Mouse (Mus musculus) ES-E14 (cell line): ENCODE results near the gene Yes1. TPM values are rescaled to one million over a fixed set of nuclear protein-coding genes. Genes with fewer than 3 reads are reported as not detected.

Experiments
- DNase-seq: peaks from one replicate; pipeline ENCODE4 v3.0.0-alpha.2; 2013; ENCODE audit warnings: low read depth, low spot score
- H3K27ac ChIP-seq: 2 replicates; pipeline ENCODE4 v1.5.1; 2012; ENCODE audit warnings: low read depth, mild to moderate bottlenecking, low read length, moderate library complexity, mixed read lengths; ENCODE audit not compliant: poor library complexity, insufficient read depth, severe bottlenecking
- H3K36me3 ChIP-seq: 2 replicates; pipeline ENCODE4 v1.6.1; 2012; ENCODE audit warnings: mild to moderate bottlenecking, low read length, moderate library complexity, mixed read lengths; ENCODE audit not compliant: control insufficient read depth, poor library complexity, insufficient read depth, severe bottlenecking
- H3K4me1 ChIP-seq, 2 experiments: fragments of 150-350 bp in 1 of 2; sonication (generic) in 1 of 2; 2 replicates each; pipeline ENCODE4 v1.6.1; 2012; ENCODE audit warnings: low read length in 2 of 2, mild to moderate bottlenecking in 1 of 2, mixed read lengths in 1 of 2; ENCODE audit not compliant: control insufficient read depth in 2 of 2, insufficient read depth in 2 of 2, poor library complexity in 1 of 2
- H3K4me3 ChIP-seq, 2 experiments: fragments of 150-350 bp in 1 of 2; sonication (generic) in 1 of 2; 2 replicates each; pipeline ENCODE4 v1.5.1; 2012; ENCODE audit warnings: low read length in 2 of 2, low read depth in 1 of 2, mild to moderate bottlenecking in 1 of 2, mixed read lengths in 1 of 2; ENCODE audit not compliant: insufficient read depth in 1 of 2, poor library complexity in 1 of 2, severe bottlenecking in 1 of 2
- H3K9ac ChIP-seq: 2 replicates; pipeline ENCODE4 v1.6.1; 2012; ENCODE audit warnings: low read depth, mild to moderate bottlenecking, low read length, mixed read lengths; ENCODE audit not compliant: poor library complexity, insufficient read depth, severe bottlenecking
- H3K9me3 ChIP-seq: fragments of 150-350 bp; sonication (generic); 2 replicates; pipeline ENCODE4 v1.6.1; 2012; ENCODE audit warnings: low read depth, mild to moderate bottlenecking, low read length; ENCODE audit not compliant: control insufficient read depth, insufficient read depth
- CHD2 ChIP-seq: IDR thresholded peaks from 2 replicates; pipeline ENCODE4 v1.6.1; 2014; ENCODE audit warnings: mild to moderate bottlenecking, low read depth, low read length, inconsistent platforms
- HCFC1 ChIP-seq: IDR thresholded peaks from 2 replicates; pipeline ENCODE4 v1.6.1; 2012; ENCODE audit warnings: low read length, inconsistent platforms, borderline replicate concordance; ENCODE audit not compliant: insufficient read depth
- MAFK ChIP-seq: IDR thresholded peaks from 2 replicates; pipeline ENCODE4 v1.6.1; 2014; ENCODE audit warnings: mild to moderate bottlenecking, low read depth, low read length, inconsistent platforms; ENCODE audit not compliant: insufficient read depth
- ZC3H11A ChIP-seq: IDR thresholded peaks from 2 replicates; pipeline ENCODE4 v1.6.1; 2012; ENCODE audit warnings: low read depth, mild to moderate bottlenecking, inconsistent platforms, low read length, borderline replicate concordance
- ZNF384 ChIP-seq: IDR thresholded peaks from 2 replicates; pipeline ENCODE4 v1.6.1; 2012; ENCODE audit warnings: low read depth, low read length, inconsistent platforms
- in situ Hi-C, 2 experiments: fragments of 600-800 bp; cut with MboI; formaldehyde crosslinking; loops; one replicate each; pipeline ENCODE4 v1.15.1; 2025; ENCODE audit warnings: low sequenced_read_pairs in 2 of 2, inconsistent platforms in 1 of 2; ENCODE audit not compliant: unreplicated experiment in 2 of 2
- total RNA-seq: library from RNA; depleted of rRNA; stranded (reverse); fragments of 300-350 nt; gene quantifications from 2 replicates; pipeline ENCODE4 v1.2.3, GENCODE M21; 2012

Yes1 gene
- total RNA-seq, 1 experiment: 84.7 TPM

GRCm38 (mm10) chr5:32594358-32594757 lies 16.6 kb upstream of the Yes1 start:
- Histone ChIP-seq H3K36me3 (no peaks in the 10 kb centered on the region), H3K4me1 (no peaks in the 10 kb centered on the region), H3K4me3 (no peak overlapping the region), H3K9me3 (no peaks in the 10 kb centered on the region), H3K27ac (no peak overlapping the region), H3K9ac (no peak overlapping the region)
- in situ Hi-C loops: loop anchor here in 1 of 2 experiments (25.0 kb wide), 1 partner anchor 443 kb away; no protein-coding TSS in a partner anchor
- no peak for DNase-seq
- TF ChIP-seq MAFK (no peak), ZNF384 (no peak), HCFC1 (no peak), CHD2 (no peak), ZC3H11A (no peak)

GRCm38 (mm10) chr5:32605911-32606310 lies 5.1 kb upstream of the Yes1 start:
- TF ChIP-seq MAFK (no peak), ZC3H11A (no peak), ZNF384 (no peak), HCFC1 (no peak), CHD2 (no peak)
- no peak overlapping the region for H3K27ac ChIP-seq
- H3K9ac ChIP-seq: no peak overlapping the region
- no peaks in the 10 kb centered on the region for H3K9me3 ChIP-seq
- H3K4me1 ChIP-seq: no peaks in the 10 kb centered on the region
- no peak overlapping the region for H3K4me3 ChIP-seq
- H3K36me3 ChIP-seq: no peaks in the 10 kb centered on the region
- no peak for DNase-seq
- in situ Hi-C loops: no loop called here

GRCm38 (mm10) chr5:32607776-32608355 lies 3.1 kb upstream of the Yes1 start:
- H3K27ac ChIP-seq: no peak overlapping the region
- H3K4me3 ChIP-seq: no peak overlapping the region
- H3K36me3 ChIP-seq: no peaks in the 10 kb centered on the region
- in situ Hi-C loops: no loop called here
- DNase-seq: no peak
- no peaks in the 10 kb centered on the region for H3K9me3 ChIP-seq
- H3K9ac ChIP-seq: no peak overlapping the region
- TF ChIP-seq MAFK (no peak), HCFC1 (no peak), ZNF384 (no peak), ZC3H11A (no peak), CHD2 (no peak)
- H3K4me1 ChIP-seq: peaks cover 0 to 3% of the 10 kb centered on the region in 2 experiments; a peak in 2 of 4 replicates

DNA sequence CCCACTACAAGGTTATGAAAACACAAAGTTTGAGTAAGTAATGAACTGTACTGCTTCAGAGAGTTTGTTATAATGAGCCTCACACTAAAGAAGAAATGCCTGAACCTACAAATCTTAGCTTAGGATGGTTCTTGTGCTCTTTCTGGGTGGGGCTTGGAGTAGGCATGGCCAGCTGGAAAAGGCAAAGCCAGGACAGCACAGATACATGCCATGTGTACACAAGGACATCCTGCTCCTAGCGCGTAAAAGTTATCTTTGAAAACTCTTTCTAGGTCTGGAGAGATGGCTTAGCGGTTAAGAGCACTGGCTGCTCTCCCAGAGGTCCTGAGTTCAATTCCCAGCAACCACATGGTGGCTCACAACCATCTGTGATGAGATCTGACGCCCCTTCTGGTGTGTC lies 2.5 kb upstream of the Yes1 start:
- TF ChIP-seq MAFK (no peak), HCFC1 (no peak)
- H3K9ac ChIP-seq: no peak overlapping the region
- H3K9me3 ChIP-seq: no peaks in the 10 kb centered on the region
- DNase-seq: no peak
- H3K36me3 ChIP-seq: no peaks in the 10 kb centered on the region
- H3K27ac ChIP-seq: no peak overlapping the region
- H3K4me3 ChIP-seq: no peak overlapping the region
- H3K4me1 ChIP-seq: peaks cover 0 to 3% of the 10 kb centered on the region in 2 experiments; a peak in 2 of 4 replicates
- in situ Hi-C loops: no loop called here
